Mouse (Mus musculus): ENCODE measurements around the gene Gm3404. TPM values are rescaled to one million over a fixed set of nuclear protein-coding genes. Genes with fewer than 3 reads are reported as not detected.
"Not testable (repeated sequence)": the region's sequence is repeated elsewhere in the genome, so short reads cannot be mapped to it uniquely, and the experiment has no call there.

Gene Gm3404
- polyA plus RNA-seq, 1 experiment from 2014 or later, result not detected

- H3K4me2 ChIP-seq (ENCODE audit: low read length); H3K9ac ChIP-seq (ENCODE audit: low read length); ATAC-seq (ENCODE audit: insufficient number of reproducible peaks, insufficient read depth, low FRiP score, low read depth); H3K4me3 ChIP-seq (ENCODE audit: control insufficient read depth in 1 of 2, insufficient read depth in 1 of 2, low read depth in 1 of 2, low read length in 2 of 2); H3K27ac ChIP-seq (replicated peaks in 1 of 2; ENCODE audit: control insufficient read depth in 1 of 2, insufficient read depth in 1 of 2, low read depth in 2 of 2, low read length in 2 of 2); H3K9me3 ChIP-seq (ENCODE audit: control insufficient read depth, low read length); H3K4me1 ChIP-seq (ENCODE audit: control insufficient read depth in 2 of 2, insufficient read depth in 2 of 2, low read length in 2 of 2); H3K27me3 ChIP-seq (ENCODE audit: control insufficient read depth, insufficient read depth, low read length); H3K36me3 ChIP-seq (ENCODE audit: control insufficient read depth, insufficient read depth, low read length): not testable (repeated sequence)
- WGBS, result no CpG with 5 or more reads among the region's 3 CpGs
Measured at GRCm38 (mm10) chr5:146555836-146556235, 30.2 kb downstream of the Gm3404 start, which contains the start of gene Gm3415. TSS of gene Gm3415 (plus strand) at chr5:146556136.

- Histone ChIP-seq H3K9me3 (ENCODE audit: control insufficient read depth, low read length) (peaks cover 2% of the 10 kb centered on the region; the same call in 1 of the 2 replicates), H3K27ac (replicated peaks in 1 of 2; ENCODE audit: control insufficient read depth in 1 of 2, insufficient read depth in 1 of 2, low read depth in 2 of 2, low read length in 2 of 2) (no peak overlapping the region), H3K4me1 (ENCODE audit: control insufficient read depth in 2 of 2, insufficient read depth in 2 of 2, low read length in 2 of 2) (no peaks in the 10 kb centered on the region), H3K4me3 (ENCODE audit: control insufficient read depth in 1 of 2, insufficient read depth in 1 of 2, low read depth in 1 of 2, low read length in 2 of 2) (no peak overlapping the region), H3K9ac (ENCODE audit: low read length) (no peak overlapping the region), H3K4me2 (ENCODE audit: low read length) (no peak overlapping the region), H3K27me3 (ENCODE audit: control insufficient read depth, insufficient read depth, low read length) (no peaks in the 10 kb centered on the region), H3K36me3 (ENCODE audit: control insufficient read depth, insufficient read depth, low read length) (no peaks in the 10 kb centered on the region)
- WGBS, result 62% methylated on average over 1 of the region's 1 CpGs
- no peak for ATAC-seq (ENCODE audit: insufficient number of reproducible peaks, insufficient read depth, low FRiP score, low read depth)
Measured at GRCm38 (mm10) chr5:146564259-146564658, 38.7 kb downstream of the Gm3404 start.

- no peak overlapping the region for H3K9ac ChIP-seq (ENCODE audit: low read length)
- H3K36me3 ChIP-seq (ENCODE audit: control insufficient read depth, insufficient read depth, low read length), result no peaks in the 10 kb centered on the region
- peaks cover 2% of the 10 kb centered on the region; the same call in 1 of the 2 replicates for H3K9me3 ChIP-seq (ENCODE audit: control insufficient read depth, low read length)
- H3K4me1 ChIP-seq (ENCODE audit: control insufficient read depth in 2 of 2, insufficient read depth in 2 of 2, low read length in 2 of 2), result no peaks in the 10 kb centered on the region
- H3K4me3 ChIP-seq (ENCODE audit: control insufficient read depth in 1 of 2, insufficient read depth in 1 of 2, low read depth in 1 of 2, low read length in 2 of 2), result no peak overlapping the region
- H3K27me3 ChIP-seq (ENCODE audit: control insufficient read depth, insufficient read depth, low read length), result no peaks in the 10 kb centered on the region
- H3K4me2 ChIP-seq (ENCODE audit: low read length), result no peak overlapping the region
- no peak overlapping the region for H3K27ac ChIP-seq (replicated peaks in 1 of 2; ENCODE audit: control insufficient read depth in 1 of 2, insufficient read depth in 1 of 2, low read depth in 2 of 2, low read length in 2 of 2)
- ATAC-seq (ENCODE audit: insufficient number of reproducible peaks, insufficient read depth, low FRiP score, low read depth), result no peak
- 48% methylated on average over 4 of the region's 4 CpGs for WGBS
Measured at GRCm38 (mm10) chr5:146567054-146567453, 41.5 kb downstream of the Gm3404 start.

GRCm38 (mm10) chr5:146570179-146570578, 44.6 kb downstream of the Gm3404 start:
- H3K4me2 ChIP-seq (ENCODE audit: low read length); ATAC-seq (ENCODE audit: insufficient number of reproducible peaks, insufficient read depth, low FRiP score, low read depth); H3K9ac ChIP-seq (ENCODE audit: low read length); H3K36me3 ChIP-seq (ENCODE audit: control insufficient read depth, insufficient read depth, low read length); H3K27ac ChIP-seq (replicated peaks in 1 of 2; ENCODE audit: control insufficient read depth in 1 of 2, insufficient read depth in 1 of 2, low read depth in 2 of 2, low read length in 2 of 2); H3K9me3 ChIP-seq (ENCODE audit: control insufficient read depth, low read length); H3K27me3 ChIP-seq (ENCODE audit: control insufficient read depth, insufficient read depth, low read length); H3K4me3 ChIP-seq (ENCODE audit: control insufficient read depth in 1 of 2, insufficient read depth in 1 of 2, low read depth in 1 of 2, low read length in 2 of 2); H3K4me1 ChIP-seq (ENCODE audit: control insufficient read depth in 2 of 2, insufficient read depth in 2 of 2, low read length in 2 of 2): not testable (repeated sequence)
- WGBS, result 85% methylated on average over 6 of the region's 6 CpGs

- not testable (repeated sequence) for H3K4me2 ChIP-seq (ENCODE audit: low read length); H3K4me3 ChIP-seq (ENCODE audit: control insufficient read depth in 1 of 2, insufficient read depth in 1 of 2, low read depth in 1 of 2, low read length in 2 of 2); H3K4me1 ChIP-seq (ENCODE audit: control insufficient read depth in 2 of 2, insufficient read depth in 2 of 2, low read length in 2 of 2); H3K27me3 ChIP-seq (ENCODE audit: control insufficient read depth, insufficient read depth, low read length); ATAC-seq (ENCODE audit: insufficient number of reproducible peaks, insufficient read depth, low FRiP score, low read depth); H3K9ac ChIP-seq (ENCODE audit: low read length); H3K27ac ChIP-seq (replicated peaks in 1 of 2; ENCODE audit: control insufficient read depth in 1 of 2, insufficient read depth in 1 of 2, low read depth in 2 of 2, low read length in 2 of 2); H3K36me3 ChIP-seq (ENCODE audit: control insufficient read depth, insufficient read depth, low read length); H3K9me3 ChIP-seq (ENCODE audit: control insufficient read depth, low read length)
- 58% methylated on average over 6 of the region's 6 CpGs for WGBS
Measured at GRCm38 (mm10) chr5:146571830-146572734, 46.5 kb downstream of the Gm3404 start.

- H3K4me2 ChIP-seq (ENCODE audit: low read length); H3K27me3 ChIP-seq (ENCODE audit: control insufficient read depth, insufficient read depth, low read length); H3K36me3 ChIP-seq (ENCODE audit: control insufficient read depth, insufficient read depth, low read length); H3K9me3 ChIP-seq (ENCODE audit: control insufficient read depth, low read length); H3K27ac ChIP-seq (replicated peaks in 1 of 2; ENCODE audit: control insufficient read depth in 1 of 2, insufficient read depth in 1 of 2, low read depth in 2 of 2, low read length in 2 of 2); H3K4me3 ChIP-seq (ENCODE audit: control insufficient read depth in 1 of 2, insufficient read depth in 1 of 2, low read depth in 1 of 2, low read length in 2 of 2); ATAC-seq (ENCODE audit: insufficient number of reproducible peaks, insufficient read depth, low FRiP score, low read depth); H3K9ac ChIP-seq (ENCODE audit: low read length); H3K4me1 ChIP-seq (ENCODE audit: control insufficient read depth in 2 of 2, insufficient read depth in 2 of 2, low read length in 2 of 2): not testable (repeated sequence)
- 80% methylated on average over 4 of the region's 4 CpGs for whole genome bisulfite sequencing
Measured at GRCm38 (mm10) chr5:146572735-146573042, 47.1 kb downstream of the Gm3404 start.

- no peak for ATAC-seq (ENCODE audit: insufficient number of reproducible peaks, insufficient read depth, low FRiP score, low read depth)
- 86% methylated on average over 3 of the region's 3 CpGs for WGBS
Measured at GRCm38 (mm10) chr5:146576668-146577067, 51.1 kb downstream of the Gm3404 start.

More at GRCm38 (mm10) chr5:146576668-146577067, 51.1 kb downstream of the Gm3404 start:
- Histone ChIP-seq H3K9me3 (ENCODE audit: control insufficient read depth, low read length) (no peaks in the 10 kb centered on the region), H3K4me1 (ENCODE audit: control insufficient read depth in 2 of 2, insufficient read depth in 2 of 2, low read length in 2 of 2) (no peaks in the 10 kb centered on the region), H3K36me3 (ENCODE audit: control insufficient read depth, insufficient read depth, low read length) (no peaks in the 10 kb centered on the region), H3K9ac (ENCODE audit: low read length) (no peak overlapping the region), H3K4me2 (ENCODE audit: low read length) (no peak overlapping the region), H3K27me3 (ENCODE audit: control insufficient read depth, insufficient read depth, low read length) (peaks cover 3% of the 10 kb centered on the region; the same call in 1 of the 2 replicates), H3K4me3 (ENCODE audit: control insufficient read depth in 1 of 2, insufficient read depth in 1 of 2, low read depth in 1 of 2, low read length in 2 of 2) (no peak overlapping the region), H3K27ac (replicated peaks in 1 of 2; ENCODE audit: control insufficient read depth in 1 of 2, insufficient read depth in 1 of 2, low read depth in 2 of 2, low read length in 2 of 2) (no peak overlapping the region)
